Mouse (Mus musculus) intestine, embryonic 15.5 days (tissue): Measurements from ENCODE around the gene Itga2. TPM values are rescaled to one million over a fixed set of nuclear protein-coding genes. Genes with fewer than 3 reads are reported as not detected.
A peak's percentile ranks its signal among the peaks of the same experiment; 100 is the strongest.

ENCODE experiments used
- ATAC-seq: fragments of 200-750 bp; cut with Nextera tagmentation; 2 replicates; pipeline ENCODE4 v1.8.0; 2017; ENCODE audit warnings: moderate TSS enrichment, moderate library complexity
- H3K27ac ChIP-seq: fragments of 300-500 bp; sonication (generic); 2 replicates; pipeline ENCODE4 v1.5.1; 2015; ENCODE audit warnings: mild to moderate bottlenecking, inconsistent platforms
- H3K27me3 ChIP-seq: fragments of 300-500 bp; sonication (generic); replicated peaks from 2 replicates; pipeline ENCODE4 v1.6.1; 2015; ENCODE audit warnings: inconsistent platforms
- H3K36me3 ChIP-seq: fragments of 300-500 bp; sonication (generic); 2 replicates; pipeline ENCODE4 v1.6.1; 2015; ENCODE audit warnings: inconsistent platforms
- H3K4me1 ChIP-seq: fragments of 300-500 bp; sonication (generic); replicated peaks from 2 replicates; pipeline ENCODE4 v1.6.1; 2015; ENCODE audit warnings: inconsistent platforms
- H3K4me2 ChIP-seq: fragments of 300-500 bp; sonication (generic); replicated peaks from 2 replicates; pipeline ENCODE4 v1.6.1; 2015; ENCODE audit warnings: mild to moderate bottlenecking, inconsistent platforms
- H3K4me3 ChIP-seq: fragments of 300-500 bp; sonication (generic); replicated peaks from 2 replicates; pipeline ENCODE4 v1.5.1; 2015; ENCODE audit warnings: inconsistent platforms
- H3K9ac ChIP-seq: fragments of 300-500 bp; sonication (generic); 2 replicates; pipeline ENCODE4 v1.6.1; 2015; ENCODE audit warnings: inconsistent platforms
- H3K9me3 ChIP-seq: fragments of 300-500 bp; sonication (generic); 2 replicates; pipeline ENCODE4 v1.6.1; 2016; ENCODE audit warnings: inconsistent platforms
- WGBS: fragments of 180-500 bp; shearing (Covaris S2); methylation state at CpG from one replicate; pipeline ENCODE4 v1.1.7; 2015; 5-methylcytosine and 5-hydroxymethylcytosine counted together
- polyA plus RNA-seq: library from polyadenylated mRNA; unstranded; fragments of >200 nt; fragmentation: Nextera tagmentation; extraction: Ambion mirVana; gene quantifications from 2 replicates; pipeline ENCODE4 v1.2.1, GENCODE M21; 2015

Itga2 gene
- polyA plus RNA-seq, 1 experiment from 2014 or later: 7.0 TPM

DNA sequence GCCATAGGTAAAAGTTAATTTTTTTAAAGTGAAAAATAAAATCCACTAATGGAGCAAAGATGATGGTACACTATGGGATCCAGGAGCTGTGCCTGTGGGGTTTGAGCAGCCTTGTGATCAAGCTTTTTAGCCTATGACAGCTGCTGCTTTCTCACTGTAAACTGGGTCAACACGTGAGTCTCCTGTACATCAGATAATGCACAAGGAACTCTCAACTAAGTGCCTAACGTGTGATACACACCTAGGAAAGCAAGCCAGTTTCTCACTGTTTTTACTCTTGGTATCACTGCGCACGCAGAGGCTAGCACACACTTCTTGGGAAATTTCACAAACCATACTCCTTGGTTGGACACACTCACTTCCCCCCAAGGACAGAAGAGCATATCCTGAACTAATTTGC is 17.3 kb downstream of the Itga2 start:
- Histone ChIP-seq H3K4me3 (no peak overlapping the region), H3K36me3 (no peaks in the 10 kb centered on the region), H3K4me1 (peaks cover 2% of the 10 kb centered on the region; the same call in 1 of the 2 replicates), H3K4me2 (peak overlapping the region; percentile 3; the same call in 1 of the 2 replicates), H3K27me3 (no peaks in the 10 kb centered on the region), H3K27ac (peak overlapping the region; percentile 49), H3K9me3 (no peaks in the 10 kb centered on the region), H3K9ac (no peak overlapping the region)
- 57% methylated on average over 4 of the region's 4 CpGs for WGBS
- ATAC-seq: peak; percentile 77

DNA sequence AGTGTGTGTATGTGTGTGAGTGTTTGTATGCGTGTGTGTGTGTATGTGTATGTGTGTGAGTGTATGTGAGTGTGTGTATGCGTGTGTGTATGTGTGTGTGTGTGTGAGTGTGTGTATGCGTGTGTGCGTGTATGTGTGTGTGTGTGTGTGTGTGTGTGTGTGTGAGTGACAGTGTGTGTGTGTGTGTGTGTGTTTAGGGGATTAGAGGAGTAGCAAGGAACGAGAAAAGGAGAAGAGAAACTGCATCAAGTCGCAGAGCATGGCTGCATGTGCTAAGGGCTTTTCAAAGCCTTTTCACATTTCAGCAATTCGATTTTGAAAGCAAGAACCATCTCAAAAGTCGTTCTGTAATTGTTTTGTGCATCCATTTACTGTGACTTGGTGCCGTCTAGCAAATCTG is 21.3 kb downstream of the Itga2 start:
- Histone ChIP-seq H3K27me3 (no peaks in the 10 kb centered on the region), H3K27ac (no peak overlapping the region), H3K36me3 (no peaks in the 10 kb centered on the region), H3K4me2 (no peak overlapping the region), H3K9ac (no peak overlapping the region), H3K4me3 (no peak overlapping the region), H3K4me1 (no peaks in the 10 kb centered on the region), H3K9me3 (no peaks in the 10 kb centered on the region)
- WGBS: 85% methylated on average over 9 of the region's 9 CpGs
- ATAC-seq: no peak

DNA sequence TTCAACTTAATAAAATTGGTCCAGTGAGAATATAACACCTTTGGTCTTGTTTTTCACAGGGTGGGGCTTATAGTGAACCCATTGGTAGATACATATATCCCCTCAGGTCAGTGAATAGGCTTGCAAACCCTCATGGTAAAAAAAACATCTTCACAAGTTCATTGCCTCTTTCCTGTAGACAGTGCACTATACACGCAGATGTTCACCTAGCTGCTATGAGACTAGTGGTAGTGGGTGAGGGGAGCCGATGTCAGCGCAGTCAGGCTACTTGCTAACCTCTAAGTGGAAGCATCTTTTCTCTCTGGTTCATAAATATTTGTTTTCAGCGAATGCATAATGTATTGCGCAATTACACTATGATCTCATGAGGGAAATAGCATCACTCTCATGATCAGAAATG is 22.4 kb downstream of the Itga2 start:
- H3K9me3 ChIP-seq: no peaks in the 10 kb centered on the region
- H3K4me2 ChIP-seq: no peak overlapping the region
- no peaks in the 10 kb centered on the region for H3K4me1 ChIP-seq
- ATAC-seq: no peak
- H3K27me3 ChIP-seq: no peaks in the 10 kb centered on the region
- no peaks in the 10 kb centered on the region for H3K36me3 ChIP-seq
- no peak overlapping the region for H3K27ac ChIP-seq
- no peak overlapping the region for H3K9ac ChIP-seq
- no peak overlapping the region for H3K4me3 ChIP-seq
- 86% methylated on average over 5 of the region's 5 CpGs for WGBS

DNA sequence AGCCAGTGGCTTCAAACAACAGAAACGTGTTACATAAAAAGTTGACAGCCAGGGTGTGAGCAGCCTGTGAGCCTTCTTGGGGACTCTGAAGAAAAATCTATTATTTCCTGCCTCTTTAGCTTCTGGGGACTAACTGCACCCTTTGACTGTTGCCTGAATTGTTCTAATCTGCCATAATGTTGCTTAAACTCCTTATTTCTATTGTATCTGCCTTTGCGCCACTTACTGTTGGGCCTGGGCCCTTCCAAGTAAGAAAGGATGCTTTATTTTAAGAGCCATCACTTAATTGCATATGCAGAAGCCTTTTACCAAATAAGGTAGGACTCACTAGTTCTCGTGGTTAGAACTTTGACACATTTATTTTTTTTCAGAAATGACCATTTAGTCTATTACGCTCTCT is 24.0 kb downstream of the Itga2 start:
- no peaks in the 10 kb centered on the region for H3K4me1 ChIP-seq
- H3K27me3 ChIP-seq: no peaks in the 10 kb centered on the region
- no peak overlapping the region for H3K9ac ChIP-seq
- H3K4me2 ChIP-seq: no peak overlapping the region
- H3K4me3 ChIP-seq: no peak overlapping the region
- WGBS: 84% methylated on average over 4 of the region's 4 CpGs
- H3K36me3 ChIP-seq: no peaks in the 10 kb centered on the region
- H3K9me3 ChIP-seq: no peaks in the 10 kb centered on the region
- no peak overlapping the region for H3K27ac ChIP-seq
- no peak for ATAC-seq

DNA sequence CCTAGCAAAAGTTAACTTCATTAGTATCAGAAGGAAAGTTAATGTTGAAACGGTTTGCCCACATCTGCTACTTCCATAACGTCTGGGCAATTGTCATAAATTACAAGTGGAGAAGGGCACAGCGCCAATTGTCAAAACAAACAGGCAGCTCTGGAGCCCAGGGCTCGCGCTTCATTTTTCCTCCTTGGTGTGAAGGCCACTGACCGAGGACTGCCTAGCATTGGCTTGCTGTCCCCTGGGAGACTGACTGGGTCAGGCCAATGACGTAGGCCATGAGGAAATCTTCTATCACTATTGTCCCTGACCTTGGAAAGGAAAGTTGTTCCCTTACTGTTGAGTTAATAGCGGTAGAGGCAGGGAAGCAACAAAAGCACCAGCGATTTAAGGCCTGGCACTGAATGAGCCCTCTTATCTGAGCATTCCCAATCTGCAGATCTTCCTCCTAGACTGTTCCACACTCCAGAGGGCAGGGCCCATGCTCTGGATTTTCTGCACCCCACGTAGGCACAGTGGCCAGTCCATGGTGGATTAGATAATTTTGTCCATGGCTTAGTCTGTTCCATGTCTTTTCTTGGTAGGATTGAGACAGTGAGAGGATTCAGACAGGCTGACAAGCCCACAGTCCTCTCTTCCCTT is 35.0 kb downstream of the Itga2 start:
- ATAC-seq: peak; percentile 75
- Histone ChIP-seq H3K27ac (0 out of 2 replicates have a peak overlapping the region, but pooled peaks have one; percentile 22), H3K4me3 (no peak overlapping the region), H3K36me3 (no peaks in the 10 kb centered on the region), H3K9me3 (no peaks in the 10 kb centered on the region), H3K4me2 (no peak overlapping the region), H3K9ac (no peak overlapping the region), H3K27me3 (no peaks in the 10 kb centered on the region), H3K4me1 (no peaks in the 10 kb centered on the region)
- WGBS: 55% methylated on average over 10 of the region's 10 CpGs

DNA sequence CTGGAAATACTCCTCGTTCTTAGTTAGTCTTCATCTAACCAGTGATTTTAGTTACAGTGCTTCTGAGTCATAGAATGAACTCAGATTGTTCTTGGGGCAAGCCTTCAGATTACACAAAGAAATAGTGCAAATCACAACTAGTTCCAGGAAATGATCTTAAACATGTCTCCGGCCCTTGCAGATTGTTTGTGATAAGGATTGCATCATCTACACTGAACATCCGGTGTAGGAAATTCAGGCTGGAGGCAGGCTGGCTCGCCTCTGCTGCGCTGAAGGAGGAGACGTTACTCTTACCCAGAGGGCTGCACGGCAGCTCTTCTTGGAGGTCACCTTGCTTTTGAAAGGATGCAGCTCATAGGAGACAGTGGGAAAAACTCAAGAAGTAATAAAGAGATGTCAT is 36.0 kb downstream of the Itga2 start:
- 32% methylated on average over 7 of the region's 7 CpGs for WGBS
- no peak overlapping the region for H3K27ac ChIP-seq

DNA sequence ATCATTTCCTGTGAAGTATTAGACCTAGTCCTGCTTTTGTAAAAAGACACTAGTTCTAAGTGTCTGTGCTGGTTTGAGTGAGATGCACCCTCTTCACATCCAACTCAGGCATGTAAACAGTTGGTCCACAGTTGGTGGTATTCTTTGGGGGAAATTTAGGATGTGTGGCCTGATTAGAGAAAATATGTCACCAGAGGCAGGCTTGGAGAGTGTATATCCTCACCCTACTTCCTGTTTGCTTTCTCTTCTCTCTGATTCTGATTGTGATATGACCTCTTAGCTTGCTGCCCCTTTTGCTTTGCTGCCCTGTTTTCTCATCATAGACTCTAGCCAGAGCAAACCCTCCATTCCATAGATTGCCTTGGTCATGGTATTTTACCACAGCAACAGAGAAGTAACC is 37.2 kb downstream of the Itga2 start:
- Histone ChIP-seq H3K36me3 (no peaks in the 10 kb centered on the region), H3K27ac (no peak overlapping the region), H3K4me1 (no peaks in the 10 kb centered on the region), H3K27me3 (no peaks in the 10 kb centered on the region), H3K9me3 (no peaks in the 10 kb centered on the region), H3K4me2 (no peak overlapping the region), H3K4me3 (no peak overlapping the region), H3K9ac (no peak overlapping the region)
- no peak for ATAC-seq

More for the DNA sequence above, 36.0 kb downstream of the Itga2 start:
- no peaks in the 10 kb centered on the region for H3K4me1 ChIP-seq
- H3K27me3 ChIP-seq: no peaks in the 10 kb centered on the region
- no peaks in the 10 kb centered on the region for H3K9me3 ChIP-seq
- no peak overlapping the region for H3K4me3 ChIP-seq
- H3K4me2 ChIP-seq: no peak overlapping the region
- H3K9ac ChIP-seq: no peak overlapping the region
- H3K36me3 ChIP-seq: no peaks in the 10 kb centered on the region
- peak; percentile 77 for ATAC-seq

DNA sequence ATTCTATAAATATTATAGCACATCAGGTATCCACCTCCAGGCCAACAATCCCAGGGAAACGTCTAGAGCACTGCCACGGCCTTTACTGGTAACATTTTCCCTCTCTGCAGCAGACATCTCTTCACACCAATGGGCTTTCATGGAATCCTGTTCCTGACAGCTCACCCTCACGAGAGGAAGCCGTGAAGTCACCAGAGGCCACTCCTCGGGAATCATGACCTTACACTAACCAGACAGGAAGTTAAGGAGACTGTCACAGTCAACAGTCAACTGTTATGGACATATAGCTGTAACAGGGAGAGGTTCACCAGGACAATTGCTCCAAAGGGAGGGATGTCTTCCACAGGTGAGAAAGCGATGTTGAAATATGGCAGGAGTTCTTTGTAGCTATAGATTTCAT is 40.2 kb downstream of the Itga2 start:
- Histone ChIP-seq H3K9me3 (no peaks in the 10 kb centered on the region), H3K36me3 (no peaks in the 10 kb centered on the region), H3K27me3 (no peaks in the 10 kb centered on the region), H3K4me2 (no peak overlapping the region), H3K27ac (no peak overlapping the region), H3K4me1 (no peaks in the 10 kb centered on the region), H3K4me3 (no peak overlapping the region), H3K9ac (no peak overlapping the region)
- ATAC-seq: no peak
- WGBS: 59% methylated on average over 6 of the region's 6 CpGs

DNA sequence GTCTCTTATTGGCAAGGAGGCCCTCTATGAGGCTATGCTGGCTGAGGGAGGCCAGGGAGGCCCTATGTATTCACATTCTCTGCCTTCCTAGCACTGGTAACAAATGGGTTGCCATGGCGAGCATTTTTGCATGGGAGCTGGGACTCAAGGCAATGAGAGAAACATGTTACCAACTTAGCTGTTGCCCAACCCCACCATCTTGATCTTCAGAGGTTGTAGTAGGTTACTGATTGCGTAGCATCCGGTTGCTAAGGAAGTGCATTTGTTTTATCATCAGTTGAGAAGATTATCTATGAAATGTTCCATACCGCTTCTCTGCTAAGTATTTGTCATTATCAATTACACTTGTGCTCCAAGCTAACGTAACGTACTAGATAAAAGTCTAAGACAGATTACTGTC is 44.2 kb downstream of the Itga2 start:
- no peak for ATAC-seq
- Histone ChIP-seq H3K4me1 (no peaks in the 10 kb centered on the region), H3K27me3 (no peaks in the 10 kb centered on the region), H3K9ac (no peak overlapping the region), H3K36me3 (no peaks in the 10 kb centered on the region), H3K9me3 (no peaks in the 10 kb centered on the region), H3K4me3 (no peak overlapping the region), H3K4me2 (no peak overlapping the region), H3K27ac (no peak overlapping the region)
- 87% methylated on average over 6 of the region's 6 CpGs for WGBS

DNA sequence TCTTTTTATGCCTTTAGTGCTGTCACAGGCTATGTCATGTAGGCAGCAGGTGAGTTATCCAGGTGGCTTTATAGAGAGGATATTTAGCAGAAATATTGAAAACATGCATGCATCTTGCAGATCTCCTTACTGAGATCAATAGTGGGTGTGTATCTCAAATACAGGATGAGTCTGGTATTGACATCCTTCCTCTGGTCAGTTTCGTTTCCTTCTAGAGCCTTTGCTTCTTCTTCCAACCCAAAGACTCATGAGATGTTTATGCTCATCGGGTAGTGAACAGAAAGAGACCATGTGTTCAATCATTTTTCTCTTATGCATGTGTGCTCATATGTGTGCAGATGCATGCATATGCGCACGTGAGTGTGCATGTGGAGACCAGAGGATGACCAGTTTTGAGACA is 44.6 kb downstream of the Itga2 start:
- Histone ChIP-seq H3K4me1 (no peaks in the 10 kb centered on the region), H3K4me3 (no peak overlapping the region), H3K4me2 (no peak overlapping the region), H3K36me3 (no peaks in the 10 kb centered on the region), H3K9me3 (no peaks in the 10 kb centered on the region), H3K9ac (no peak overlapping the region), H3K27me3 (no peaks in the 10 kb centered on the region), H3K27ac (no peak overlapping the region)
- WGBS: 89% methylated on average over 4 of the region's 4 CpGs
- ATAC-seq: no peak

DNA sequence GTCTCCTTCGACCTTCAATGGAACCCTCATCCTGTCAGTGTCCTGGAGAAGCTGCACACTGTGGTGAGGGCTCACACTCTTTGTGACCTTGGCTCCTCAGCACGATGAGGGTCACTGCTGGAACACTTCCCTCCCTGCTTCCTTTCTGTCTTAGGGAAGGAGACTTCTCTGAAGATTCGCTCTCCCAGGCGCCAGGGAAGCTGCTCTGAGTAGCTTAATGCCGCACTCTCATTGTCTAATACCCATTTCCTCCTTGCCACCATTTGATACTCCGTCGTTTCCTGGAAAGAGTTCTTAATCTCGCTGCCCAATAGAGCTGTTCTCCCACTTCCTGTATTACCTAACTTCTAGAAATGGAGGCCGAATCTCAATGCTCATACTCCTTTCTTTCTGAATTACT is 46.7 kb downstream of the Itga2 start:
- H3K4me1 ChIP-seq: no peaks in the 10 kb centered on the region
- H3K9ac ChIP-seq: no peak overlapping the region
- no peak overlapping the region for H3K4me3 ChIP-seq
- no peak overlapping the region for H3K4me2 ChIP-seq
- no peak overlapping the region for H3K27ac ChIP-seq
- H3K27me3 ChIP-seq: no peaks in the 10 kb centered on the region
- no peak for ATAC-seq
- 69% methylated on average over 9 of the region's 9 CpGs for WGBS
- no peaks in the 10 kb centered on the region for H3K9me3 ChIP-seq
- no peaks in the 10 kb centered on the region for H3K36me3 ChIP-seq

DNA sequence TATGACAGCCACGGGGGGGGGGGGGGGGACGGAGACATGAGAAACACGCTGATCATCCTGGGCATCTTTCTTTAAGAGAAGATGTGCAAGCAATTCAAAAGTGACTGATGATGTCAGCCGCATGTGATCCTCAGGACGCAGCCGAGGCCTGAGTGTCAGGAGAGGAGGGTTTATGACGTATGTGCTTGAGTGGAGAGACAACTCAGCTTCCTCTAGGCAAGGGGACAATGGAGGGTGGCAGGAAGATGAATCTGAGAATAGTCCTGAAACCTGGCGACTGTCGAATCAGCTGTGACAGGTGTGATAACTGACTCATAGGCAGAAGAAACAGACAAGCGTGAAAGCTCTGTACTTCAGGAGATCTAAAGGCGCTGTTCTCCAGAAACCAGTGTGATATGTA is 53.2 kb downstream of the Itga2 start:
- Histone ChIP-seq H3K4me3 (no peak overlapping the region), H3K36me3 (no peaks in the 10 kb centered on the region; the same call in 1 of the 2 replicates), H3K4me1 (0 out of 2 replicates have a peak, but pooled peaks cover 2% of the 10 kb centered on the region), H3K9me3 (no peaks in the 10 kb centered on the region), H3K27ac (no peak overlapping the region), H3K27me3 (no peaks in the 10 kb centered on the region), H3K4me2 (no peak overlapping the region), H3K9ac (no peak overlapping the region)
- no peak for ATAC-seq
- 74% methylated on average over 11 of the region's 11 CpGs for WGBS

DNA sequence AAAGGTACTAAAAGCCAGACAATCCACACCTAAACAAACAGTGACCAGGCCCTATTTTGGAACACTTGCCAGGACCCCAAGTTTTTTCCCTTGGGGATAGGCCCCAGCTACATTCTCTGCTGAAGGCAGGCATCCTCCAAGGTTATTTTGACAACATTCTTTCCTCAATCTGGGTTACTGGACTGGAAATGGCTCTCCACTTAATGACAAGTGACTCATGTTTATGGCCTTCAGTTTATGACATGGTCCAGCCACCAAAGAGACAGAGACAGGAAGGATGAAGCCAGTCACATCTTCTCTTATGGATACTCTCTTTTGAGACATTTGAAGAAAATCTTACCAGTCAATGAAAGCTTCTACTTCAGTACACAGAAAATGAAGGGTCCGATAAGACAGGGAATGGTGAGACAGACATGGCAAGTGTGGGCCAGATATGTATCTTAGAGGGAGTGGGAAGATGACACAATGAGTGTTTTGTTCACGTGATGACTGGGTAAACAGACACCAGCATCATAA is 55.8 kb downstream of the Itga2 start:
- Histone ChIP-seq H3K4me3 (no peak overlapping the region), H3K4me2 (no peak overlapping the region)
- WGBS: 72% methylated on average over 2 of the region's 2 CpGs

More for the DNA sequence above, 55.8 kb downstream of the Itga2 start:
- no peak overlapping the region for H3K9ac ChIP-seq
- H3K36me3 ChIP-seq: no peaks in the 10 kb centered on the region; the same call in 1 of the 2 replicates
- H3K9me3 ChIP-seq: no peaks in the 10 kb centered on the region
- H3K4me1 ChIP-seq: 0 out of 2 replicates have a peak, but pooled peaks cover 2% of the 10 kb centered on the region
- no peak overlapping the region for H3K27ac ChIP-seq
- H3K27me3 ChIP-seq: no peaks in the 10 kb centered on the region
- 0 out of 2 replicates have a peak, but pooled peaks have one; percentile 43 for ATAC-seq
